Mouse (Mus musculus): ENCODE measurements around the gene Fcgrt. TPM values are rescaled to one million over a fixed set of nuclear protein-coding genes. Genes with fewer than 3 reads are reported as not detected.

Gene Fcgrt
- polyA plus RNA-seq, 1 experiment, result 34.2 TPM

- no peak for DNase-seq (ENCODE audit: extremely low spot score in 1 of 2, low spot score in 1 of 2)
Measured at GRCm38 (mm10) chr7:45061532-45062075, 42.0 kb downstream of the Fcgrt start.

- no peak for DNase-seq (ENCODE audit: extremely low spot score in 1 of 2, low spot score in 1 of 2)
Measured at GRCm38 (mm10) chr7:45060632-45061122, 43.0 kb downstream of the Fcgrt start.

- no peak for DNase-seq (ENCODE audit: extremely low spot score in 1 of 2, low spot score in 1 of 2)
Measured at GRCm38 (mm10) chr7:45058607-45059571, 44.8 kb downstream of the Fcgrt start.

GRCm38 (mm10) chr7:45056972-45057348 is 46.7 kb downstream of the Fcgrt start:
- no peak for DNase-seq (ENCODE audit: extremely low spot score in 1 of 2, low spot score in 1 of 2)

GRCm38 (mm10) chr7:45056329-45056971 is 47.2 kb downstream of the Fcgrt start:
- no peak for DNase-seq (ENCODE audit: extremely low spot score in 1 of 2, low spot score in 1 of 2)

GRCm38 (mm10) chr7:45053931-45054510 is 49.6 kb downstream of the Fcgrt start:
- peak; percentile 94 to 96 for DNase-seq (ENCODE audit: extremely low spot score in 1 of 2, low spot score in 1 of 2)

GRCm38 (mm10) chr7:45053117-45053930 is 50.3 kb downstream of the Fcgrt start:
- peak in 1 of 2 experiments; percentile 64 for DNase-seq (ENCODE audit: extremely low spot score in 1 of 2, low spot score in 1 of 2)

- DNase-seq (ENCODE audit: extremely low spot score in 1 of 2, low spot score in 1 of 2), result no peak
Measured at GRCm38 (mm10) chr7:45052862-45053116, 50.9 kb downstream of the Fcgrt start, which contains the start of gene Prr12. Gene Prr12, minus strand, starts transcription at chr7:45052881.

- DNase-seq (ENCODE audit: extremely low spot score in 1 of 2, low spot score in 1 of 2), result peak in 1 of 2 experiments; percentile 59
Measured at GRCm38 (mm10) chr7:45052181-45052861, 51.3 kb downstream of the Fcgrt start.

- no peak for DNase-seq (ENCODE audit: extremely low spot score in 1 of 2, low spot score in 1 of 2)
Measured at GRCm38 (mm10) chr7:45051601-45051974, 52.1 kb downstream of the Fcgrt start.

- peak; percentile 78 to 79 for DNase-seq (ENCODE audit: extremely low spot score in 1 of 2, low spot score in 1 of 2)
Measured at GRCm38 (mm10) chr7:45050945-45051600, 52.6 kb downstream of the Fcgrt start.

- DNase-seq (ENCODE audit: extremely low spot score in 1 of 2, low spot score in 1 of 2), result no peak
Measured at GRCm38 (mm10) chr7:45048923-45049657, 54.6 kb downstream of the Fcgrt start.

GRCm38 (mm10) chr7:45048001-45048890 is 55.4 kb downstream of the Fcgrt start:
- DNase-seq (ENCODE audit: extremely low spot score in 1 of 2, low spot score in 1 of 2), result no peak

- DNase-seq (ENCODE audit: extremely low spot score in 1 of 2, low spot score in 1 of 2), result no peak
Measured at GRCm38 (mm10) chr7:45047491-45047890, 56.2 kb downstream of the Fcgrt start.

- DNase-seq (ENCODE audit: extremely low spot score in 1 of 2, low spot score in 1 of 2), result no peak
Measured at GRCm38 (mm10) chr7:45046853-45047350, 56.7 kb downstream of the Fcgrt start.

GRCm38 (mm10) chr7:45045741-45046140 is 57.9 kb downstream of the Fcgrt start:
- DNase-seq (ENCODE audit: extremely low spot score in 1 of 2, low spot score in 1 of 2), result no peak

GRCm38 (mm10) chr7:45043307-45043706 is 60.3 kb downstream of the Fcgrt start:
- no peak for DNase-seq (ENCODE audit: extremely low spot score in 1 of 2, low spot score in 1 of 2)

Data from frontal cortex, adult 2 months (tissue).